Mouse (Mus musculus) ovary, postnatal 10 days (tissue): ENCODE results near the gene Prss57.
A peak's percentile ranks its signal among the peaks of the same experiment; 100 is the strongest.

Experiments
- DNase-seq: peaks from one replicate; pipeline ENCODE4 v3.0.0; 2022; ENCODE audit warnings: low spot score

The Prss57 gene

GRCm38 (mm10) chr10:79806972-79807371 is 16.2 kb upstream of the Prss57 start:
- DNase-seq = no peak

DNA sequence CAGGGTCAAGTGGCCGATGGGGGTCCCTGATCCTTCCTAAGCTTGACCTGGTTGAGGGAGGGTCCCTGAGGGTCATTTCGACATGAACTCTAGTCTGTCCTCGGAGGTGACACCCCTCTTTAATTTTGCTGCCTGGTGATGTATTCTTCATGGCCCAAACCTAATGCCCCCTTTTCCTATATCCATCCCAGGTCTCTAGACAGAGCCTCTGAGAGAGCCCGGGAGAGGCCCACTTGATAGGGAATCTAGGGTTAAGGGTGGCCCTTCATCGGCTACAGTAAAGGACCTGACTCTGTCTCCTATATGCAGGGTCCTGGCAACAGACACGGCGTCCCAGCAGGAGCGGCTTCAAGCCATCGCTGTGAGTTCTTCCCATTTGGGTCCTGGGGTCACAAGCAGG is 15.6 kb upstream of the Prss57 start:
- DNase-seq = no peak

GRCm38 (mm10) chr10:79805636-79806035 is 14.9 kb upstream of the Prss57 start:
- no peak for DNase-seq

- DNase-seq = no peak
These were observed 13.1 kb upstream of the Prss57 start for GRCm38 (mm10) chr10:79803716-79804323.

GRCm38 (mm10) chr10:79802331-79802971 is 11.7 kb upstream of the Prss57 start:
- no peak for DNase-seq

GRCm38 (mm10) chr10:79801837-79802236 is 11.1 kb upstream of the Prss57 start:
- no peak for DNase-seq

- DNase-seq = no peak
These were observed 9.7 kb upstream of the Prss57 start for GRCm38 (mm10) chr10:79800508-79800907.

GRCm38 (mm10) chr10:79798289-79798928 is 7.6 kb upstream of the Prss57 start:
- DNase-seq = no peak

GRCm38 (mm10) chr10:79797326-79797725 is 6.6 kb upstream of the Prss57 start:
- no peak for DNase-seq

GRCm38 (mm10) chr10:79795905-79796304 is 5.1 kb upstream of the Prss57 start:
- DNase-seq = no peak

DNA sequence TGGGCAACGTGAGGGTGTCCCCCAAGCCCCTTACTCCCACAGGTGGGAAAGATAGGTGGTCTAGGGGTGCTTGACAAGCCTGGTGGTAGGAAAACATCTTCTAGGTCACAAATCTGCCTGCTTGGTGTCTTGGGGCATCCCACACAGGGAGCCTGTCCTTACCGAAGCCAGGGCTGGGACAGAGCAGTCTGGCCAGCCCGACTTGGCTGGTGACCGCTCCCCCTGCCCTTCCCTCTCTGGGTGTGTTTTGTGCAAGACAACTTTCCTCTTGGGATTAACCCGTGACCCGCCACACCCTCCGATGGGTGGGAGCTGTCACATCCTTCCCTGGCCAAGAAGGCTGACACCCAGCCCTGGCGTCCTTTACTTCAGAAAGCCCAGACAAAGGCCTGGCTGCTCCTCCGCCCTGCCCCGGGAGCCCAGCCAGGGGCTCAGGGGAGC is 3.8 kb upstream of the Prss57 start:
- DNase-seq = peak; percentile 63

GRCm38 (mm10) chr10:79793738-79794490 is 3.2 kb upstream of the Prss57 start:
- no peak for DNase-seq

DNA sequence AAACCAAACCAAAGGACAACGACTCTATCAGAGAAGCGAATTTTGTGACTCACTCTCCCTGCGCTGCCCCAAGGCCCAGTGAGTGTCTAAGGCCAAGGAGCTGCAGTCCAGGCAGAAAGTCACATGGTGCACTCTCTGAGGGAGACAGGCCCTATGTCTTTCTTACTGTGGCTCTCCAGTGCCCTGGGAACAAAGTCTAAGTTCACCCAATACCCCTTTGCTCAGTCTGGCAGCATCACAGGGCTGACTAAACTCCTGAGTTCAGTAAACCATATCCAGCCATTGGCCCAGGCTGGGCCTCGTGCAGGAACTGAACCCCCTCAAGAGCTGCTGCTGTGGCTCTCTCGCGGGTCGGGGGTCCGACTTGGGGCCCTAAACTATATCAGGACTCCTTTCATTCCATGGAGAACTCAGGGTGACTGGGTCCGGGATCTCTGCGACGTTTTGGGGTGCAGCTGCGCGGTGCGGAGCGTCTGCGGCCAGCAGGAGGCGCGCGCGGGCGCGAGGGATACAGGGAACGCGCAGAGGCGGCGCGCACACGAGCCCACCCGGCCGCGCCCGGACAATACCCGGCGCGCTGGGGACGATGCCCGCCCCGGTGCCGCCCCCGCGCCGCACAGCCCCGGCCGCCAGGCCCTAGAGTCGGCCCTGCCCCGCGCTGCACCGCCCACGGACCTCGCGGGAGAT is 2.4 kb upstream of the Prss57 start, which contains the start of gene Palm:
Palm (plus strand) TSS at position 522 of the 687 bp plus-strand sequence.
- DNase-seq = peak; percentile 69

- DNase-seq = no peak
These were observed 1.7 kb upstream of the Prss57 start for GRCm38 (mm10) chr10:79792339-79793040.

DNA sequence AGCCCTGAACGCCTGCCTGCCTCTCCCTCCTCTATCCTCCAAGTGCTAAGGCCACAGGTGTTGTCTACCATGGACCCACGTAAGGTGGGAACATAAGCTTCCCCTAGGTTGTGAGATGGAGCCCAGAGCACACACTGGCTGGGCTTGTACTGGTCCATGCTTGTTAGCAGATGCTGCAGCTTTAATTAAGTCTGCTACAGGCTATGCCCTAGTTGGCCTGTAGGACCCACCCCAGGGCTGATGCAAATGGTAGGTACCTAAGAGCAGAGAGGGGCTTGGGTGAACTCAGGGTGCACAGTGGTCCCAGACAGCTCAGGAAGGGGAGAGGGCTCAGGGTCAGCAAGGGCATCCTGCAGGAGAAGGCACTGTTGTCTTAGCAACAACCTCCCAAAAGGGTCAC is 1.2 kb downstream of the Prss57 start:
- no peak for DNase-seq

DNA sequence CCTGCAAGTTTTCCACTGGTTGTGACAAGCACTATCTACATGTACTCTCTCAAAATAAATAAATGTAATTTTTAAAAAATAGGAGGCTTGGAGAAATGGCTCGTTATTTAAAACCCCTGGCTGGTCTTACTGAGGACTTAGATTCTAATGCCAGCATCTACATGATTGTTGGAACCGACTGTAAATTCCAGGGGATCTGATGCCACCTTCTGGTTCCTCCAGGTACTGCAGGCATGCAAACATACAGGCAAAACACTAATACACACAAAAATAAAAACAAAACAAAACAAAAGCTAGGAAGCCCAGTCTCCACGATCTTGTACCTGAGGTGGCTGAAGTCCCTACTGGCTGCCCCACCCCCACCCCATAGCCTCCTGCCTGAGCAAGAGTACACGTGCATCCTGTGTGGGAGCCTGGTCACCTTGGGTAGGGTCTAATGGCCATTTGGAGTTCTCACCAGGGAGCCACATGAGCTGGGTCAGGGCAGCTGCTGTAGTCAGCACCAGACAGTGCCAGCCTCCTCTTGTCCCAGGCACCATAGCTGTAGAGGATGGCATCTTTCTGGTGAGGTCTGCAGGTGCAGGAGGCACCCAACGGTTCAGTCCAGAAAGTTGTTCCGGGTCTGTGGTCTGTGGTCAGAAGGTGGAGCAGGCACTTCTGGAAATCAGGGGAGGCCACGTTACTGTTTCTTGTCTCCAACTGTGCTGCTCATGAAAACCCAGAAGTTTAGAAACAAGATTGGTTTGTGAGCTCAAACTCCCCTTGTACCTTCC is 2.2 kb downstream of the Prss57 start:
- DNase-seq = peak; percentile 71

GRCm38 (mm10) chr10:79783920-79784800 is 6.6 kb downstream of the Prss57 start:
- no peak for DNase-seq

DNA sequence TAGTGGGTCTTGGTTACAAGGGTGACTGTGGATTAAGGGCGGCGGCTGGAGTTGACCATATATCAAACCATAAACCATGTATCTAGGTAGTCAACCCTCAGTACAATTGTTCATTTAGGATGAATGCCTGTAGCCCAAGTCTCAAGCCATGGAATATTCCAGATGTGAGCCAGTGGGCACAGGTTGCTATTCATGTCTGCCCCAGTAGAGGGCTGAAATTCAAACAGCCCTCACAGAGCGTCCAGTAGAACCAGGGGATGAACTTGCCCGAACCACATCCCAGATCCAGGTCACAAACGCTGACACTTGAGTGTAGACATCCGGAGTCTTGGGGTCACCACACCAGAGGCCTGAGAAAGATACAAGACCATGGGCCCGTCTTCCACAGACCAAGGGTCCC is 7.7 kb downstream of the Prss57 start:
- DNase-seq = no peak

DNA sequence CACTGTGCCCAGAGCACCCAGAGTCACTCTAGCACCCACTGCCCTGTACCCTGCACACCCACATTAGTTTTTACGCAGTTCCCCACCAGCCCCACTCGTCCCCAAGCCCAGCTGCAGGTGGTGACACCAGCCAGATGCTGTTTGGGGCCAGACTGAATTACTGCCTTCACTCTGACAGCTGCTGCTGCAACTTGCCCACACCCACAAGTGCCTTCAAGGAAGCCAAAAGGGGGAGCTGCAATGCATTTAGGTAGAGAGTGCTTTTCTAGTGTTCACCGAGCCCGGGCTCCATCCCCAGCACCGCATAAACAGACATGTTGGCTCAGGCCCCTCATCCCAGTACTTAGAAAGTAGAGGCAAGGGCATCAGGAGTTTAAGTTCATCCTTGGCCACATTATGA is 8.8 kb downstream of the Prss57 start:
- DNase-seq = no peak

- DNase-seq = no peak
These were observed 9.6 kb downstream of the Prss57 start for GRCm38 (mm10) chr10:79781139-79781538.
